Mouse (Mus musculus) G1E (cell line): ENCODE results near the gene Prox2. TPM values are rescaled to one million over a fixed set of nuclear protein-coding genes. Genes with fewer than 3 reads are reported as not detected.
A peak's percentile ranks its signal among the peaks of the same experiment; 100 is the strongest.

Source experiments
- ATAC-seq: 2 replicates; pipeline ENCODE4 v1.8.0; 2016; ENCODE audit warnings: mild to moderate bottlenecking; ENCODE audit not compliant: insufficient number of reproducible peaks, poor library complexity, low FRiP score, severe bottlenecking; ENCODE audit errors: extremely low read depth
- DNase-seq: peaks from one replicate; pipeline ENCODE4 v3.0.0; 2012; ENCODE audit warnings: low spot score
- H3K27me3 ChIP-seq: 2 replicates; pipeline ENCODE4 v1.6.1; 2012; ENCODE audit warnings: mild to moderate bottlenecking, low read length, inconsistent platforms; ENCODE audit not compliant: insufficient read depth
- H3K36me3 ChIP-seq: replicated peaks from 2 replicates; pipeline ENCODE3; 2012; ENCODE audit warnings: mild to moderate bottlenecking, inconsistent platforms
- H3K4me1 ChIP-seq: 2 replicates; pipeline ENCODE4 v1.6.1; 2012; ENCODE audit warnings: low read depth, low read length, inconsistent platforms, mixed read lengths; ENCODE audit not compliant: insufficient read depth
- H3K4me3 ChIP-seq: 2 replicates; pipeline ENCODE4 v1.5.1; 2012; ENCODE audit warnings: low read depth, mild to moderate bottlenecking, inconsistent platforms, low read length, moderate library complexity, mixed read lengths
- H3K9me3 ChIP-seq: replicated peaks from 2 replicates; pipeline ENCODE4 v1.6.1; 2012; ENCODE audit warnings: inconsistent platforms
- CTCF ChIP-seq: IDR thresholded peaks from 2 replicates; pipeline ENCODE4 v1.5.1; 2012; ENCODE audit warnings: low read depth, low read length, inconsistent platforms, mixed read lengths
- GATA1 ChIP-seq: IDR thresholded peaks from 2 replicates; pipeline ENCODE4 v1.6.1; 2012; ENCODE audit warnings: borderline replicate concordance, low read length, inconsistent platforms, mixed read lengths
- GATA2 ChIP-seq: IDR thresholded peaks from 2 replicates; pipeline ENCODE4 v1.6.1; 2012; ENCODE audit warnings: low read depth, low read length, inconsistent platforms, borderline replicate concordance
- POLR2AphosphoS5 ChIP-seq: IDR thresholded peaks from 2 replicates; pipeline ENCODE4 v1.6.1; 2012; ENCODE audit warnings: low read depth, low read length, inconsistent platforms; ENCODE audit not compliant: insufficient replicate concordance
- TAL1 ChIP-seq: conservative IDR thresholded peaks from 2 replicates; pipeline ENCODE4 v1.6.1; 2012; ENCODE audit warnings: low read depth, low read length, inconsistent platforms, mixed read lengths
- polyA plus RNA-seq: library from polyadenylated mRNA; stranded (reverse); fragments of >175 nt; gene quantifications from 2 replicates; pipeline ENCODE4 v1.2.3, GENCODE M21; 2012
- total RNA-seq, 2 experiments: library from RNA; stranded (forward) in 1 of 2; stranded (reverse) in 1 of 2; fragments of 200-1000 nt in 1 of 2; fragments of >200 nt in 1 of 2; fragmentation: Nextera tagmentation in 1 of 2; gene quantifications; 2 replicates each; pipeline ENCODE4 v1.2.3; 2014 to 2017

Prox2 gene
- total and polyA plus RNA-seq, 3 experiments = 7.0 to 13.5 (median 10.7) TPM

- DNase-seq = no peak
- TF ChIP-seq GATA2 (no peak), GATA1 (no peak), CTCF (no peak), POLR2AphosphoS5 (no peak), TAL1 (no peak)
- Histone ChIP-seq H3K27me3 (no peaks in the 10 kb centered on the region), H3K36me3 (peaks cover 58% of the 10 kb centered on the region), H3K4me1 (peaks cover 53% of the 10 kb centered on the region), H3K4me3 (no peak overlapping the region), H3K9me3 (peaks cover 4% of the 10 kb centered on the region; the same call in 1 of the 2 replicates)
- no peak for ATAC-seq
These were observed 22.7 kb downstream of the Prox2 start for GRCm38 (mm10) chr12:85087845-85088244.

GRCm38 (mm10) chr12:85084941-85085340 is 25.6 kb downstream of the Prox2 start:
- Histone ChIP-seq H3K4me3 (no peak overlapping the region), H3K36me3 (peaks cover 51% of the 10 kb centered on the region), H3K4me1 (peaks cover 40% of the 10 kb centered on the region), H3K9me3 (peaks cover 4% of the 10 kb centered on the region; the same call in 1 of the 2 replicates), H3K27me3 (no peaks in the 10 kb centered on the region)
- no peak for DNase-seq
- TF ChIP-seq GATA1 (no peak), GATA2 (no peak), POLR2AphosphoS5 (no peak), TAL1 (no peak), CTCF (no peak)
- ATAC-seq = no peak

GRCm38 (mm10) chr12:85084257-85084656 is 26.3 kb downstream of the Prox2 start:
- H3K27me3 ChIP-seq = no peaks in the 10 kb centered on the region
- ATAC-seq = peak; percentile 73
- peaks cover 35% of the 10 kb centered on the region for H3K4me1 ChIP-seq
- no peak overlapping the region for H3K4me3 ChIP-seq
- DNase-seq = no peak
- TF ChIP-seq GATA1 (no peak), TAL1 (no peak), POLR2AphosphoS5 (no peak), GATA2 (no peak), CTCF (no peak)
- H3K36me3 ChIP-seq = peaks cover 44% of the 10 kb centered on the region
- peaks cover 3% of the 10 kb centered on the region; the same call in 1 of the 2 replicates for H3K9me3 ChIP-seq

- Histone ChIP-seq H3K4me1 (no peaks in the 10 kb centered on the region), H3K36me3 (peaks cover 57% of the 10 kb centered on the region), H3K27me3 (no peaks in the 10 kb centered on the region), H3K4me3 (no peak overlapping the region), H3K9me3 (no peaks in the 10 kb centered on the region)
- no peak for TF ChIP-seq GATA2
- no peak for TF ChIP-seq TAL1
- TF ChIP-seq CTCF = no peak
- no peak for TF ChIP-seq POLR2AphosphoS5
- TF ChIP-seq GATA1 = no peak
- no peak for DNase-seq
- ATAC-seq = no peak
These were observed 33.5 kb downstream of the Prox2 start for GRCm38 (mm10) chr12:85077100-85077499.

GRCm38 (mm10) chr12:85071043-85071442 is 39.5 kb downstream of the Prox2 start:
- DNase-seq (no peak), ATAC-seq (no peak)
- no peak for TF ChIP-seq TAL1
- no peak for TF ChIP-seq GATA1
- no peak for TF ChIP-seq POLR2AphosphoS5
- no peak for TF ChIP-seq CTCF
- TF ChIP-seq GATA2 = no peak
- no peaks in the 10 kb centered on the region for H3K27me3 ChIP-seq
- H3K36me3 ChIP-seq = peaks cover 73% of the 10 kb centered on the region
- no peaks in the 10 kb centered on the region for H3K9me3 ChIP-seq
- H3K4me1 ChIP-seq = no peaks in the 10 kb centered on the region
- no peak overlapping the region for H3K4me3 ChIP-seq

- ATAC-seq (no peak), DNase-seq (no peak)
- no peaks in the 10 kb centered on the region for H3K9me3 ChIP-seq
- H3K27me3 ChIP-seq = no peaks in the 10 kb centered on the region
- TF ChIP-seq GATA2 (no peak), POLR2AphosphoS5 (no peak), GATA1 (no peak), TAL1 (no peak), CTCF (no peak)
- no peaks in the 10 kb centered on the region for H3K4me1 ChIP-seq
- no peak overlapping the region for H3K4me3 ChIP-seq
- H3K36me3 ChIP-seq = peaks cover 82% of the 10 kb centered on the region
These were observed 59.3 kb downstream of the Prox2 start for GRCm38 (mm10) chr12:85051218-85051617.

Other genes with a start within 250 kb of the Prox2 start
- gene Ltbp2, start 234.2 kb downstream of the Prox2 start, total RNA-seq (2014; fragmentation: Nextera tagmentation) = not detected in 2 replicates
- under 0.01 and 0.44 TPM in 2 replicates for gene Ltbp2, start 234.2 kb downstream of the Prox2 start, total RNA-seq (2017)
- gene Ltbp2, start 234.2 kb downstream of the Prox2 start, polyA plus RNA-seq = not detected in 2 replicates
- 81.6 and 91.3 TPM in 2 replicates for gene Fcf1, start 139.9 kb downstream of the Prox2 start, total RNA-seq (2014; fragmentation: Nextera tagmentation)
- 236 and 288 TPM in 2 replicates for gene Fcf1, start 139.9 kb downstream of the Prox2 start, total RNA-seq (2017)
- gene Fcf1, start 139.9 kb downstream of the Prox2 start, polyA plus RNA-seq = 20.8 and 30.0 TPM in 2 replicates
- 125 and 130 TPM in 2 replicates for gene Arel1, start 139.9 kb downstream of the Prox2 start, total RNA-seq (2014; fragmentation: Nextera tagmentation)
- gene Arel1, start 139.9 kb downstream of the Prox2 start, total RNA-seq (2017) = 122 and 124 TPM in 2 replicates
- gene Arel1, start 139.9 kb downstream of the Prox2 start, polyA plus RNA-seq = 7.4 and 12.7 TPM in 2 replicates
- 148 and 153 TPM in 2 replicates for gene Ylpm1, start 114.4 kb downstream of the Prox2 start, total RNA-seq (2014; fragmentation: Nextera tagmentation)
- gene Ylpm1, start 114.4 kb downstream of the Prox2 start, total RNA-seq (2017) = 60.8 and 61.7 TPM in 2 replicates
- gene Ylpm1, start 114.4 kb downstream of the Prox2 start, polyA plus RNA-seq = 65.5 and 77.0 TPM in 2 replicates
- 208 and 213 TPM in 2 replicates for gene Dlst, start 74 bp upstream of the Prox2 start, total RNA-seq (2014; fragmentation: Nextera tagmentation)
- gene Dlst, start 74 bp upstream of the Prox2 start, total RNA-seq (2017) = 200 and 221 TPM in 2 replicates
- 728 and 1,047 TPM in 2 replicates for gene Dlst, start 74 bp upstream of the Prox2 start, polyA plus RNA-seq
- gene Rps6kl1, start 40.5 kb upstream of the Prox2 start, total RNA-seq (2014; fragmentation: Nextera tagmentation) = not detected in 2 replicates
- gene Rps6kl1, start 40.5 kb upstream of the Prox2 start, total RNA-seq (2017) = 0.06 and 0.11 TPM in 2 replicates
- gene Rps6kl1, start 40.5 kb upstream of the Prox2 start, polyA plus RNA-seq = 0.03 TPM in 1 of 2 replicates, not detected in the other
- not detected in 2 replicates for gene Pgf, start 67.0 kb upstream of the Prox2 start, total RNA-seq (2014; fragmentation: Nextera tagmentation)
- 1.9 and 2.1 TPM in 2 replicates for gene Pgf, start 67.0 kb upstream of the Prox2 start, total RNA-seq (2017)
- gene Pgf, start 67.0 kb upstream of the Prox2 start, polyA plus RNA-seq = not detected in 2 replicates
- 28.4 and 36.0 TPM in 2 replicates for gene Eif2b2, start 108.7 kb upstream of the Prox2 start, total RNA-seq (2014; fragmentation: Nextera tagmentation)
- 136 and 155 TPM in 2 replicates for gene Eif2b2, start 108.7 kb upstream of the Prox2 start, total RNA-seq (2017)
- gene Eif2b2, start 108.7 kb upstream of the Prox2 start, polyA plus RNA-seq = 320 and 408 TPM in 2 replicates
- 25.2 and 33.6 TPM in 2 replicates for gene Mlh3, start 159.8 kb upstream of the Prox2 start, total RNA-seq (2014; fragmentation: Nextera tagmentation)
- 19.5 and 20.8 TPM in 2 replicates for gene Mlh3, start 159.8 kb upstream of the Prox2 start, total RNA-seq (2017)
- gene Mlh3, start 159.8 kb upstream of the Prox2 start, polyA plus RNA-seq = 1.9 and 2.2 TPM in 2 replicates
- gene Acyp1, start 177.7 kb upstream of the Prox2 start, total RNA-seq (2014; fragmentation: Nextera tagmentation) = 57.0 and 57.3 TPM in 2 replicates
- gene Acyp1, start 177.7 kb upstream of the Prox2 start, total RNA-seq (2017) = 285 and 291 TPM in 2 replicates
- 97.7 and 127 TPM in 2 replicates for gene Acyp1, start 177.7 kb upstream of the Prox2 start, polyA plus RNA-seq
- not detected in 2 replicates for gene Zc2hc1c, start 177.8 kb upstream of the Prox2 start, total RNA-seq (2014; fragmentation: Nextera tagmentation)
- 1.2 and 1.3 TPM in 2 replicates for gene Zc2hc1c, start 177.8 kb upstream of the Prox2 start, total RNA-seq (2017)
- 0.03 and 0.04 TPM in 2 replicates for gene Zc2hc1c, start 177.8 kb upstream of the Prox2 start, polyA plus RNA-seq
- gene Nek9, start 228.6 kb upstream of the Prox2 start, total RNA-seq (2014; fragmentation: Nextera tagmentation) = 126 TPM in 2 replicates
- gene Nek9, start 228.6 kb upstream of the Prox2 start, total RNA-seq (2017) = 59.1 and 62.9 TPM in 2 replicates
- 30.3 and 30.5 TPM in 2 replicates for gene Nek9, start 228.6 kb upstream of the Prox2 start, polyA plus RNA-seq